Mouse (Mus musculus) kidney, adult 2 months (tissue): Measurements from ENCODE around the gene Nap1l4. TPM values are rescaled to one million over a fixed set of nuclear protein-coding genes. Genes with fewer than 3 reads are reported as not detected.

Source experiments
- DNase-seq: peaks from one replicate; pipeline ENCODE4 v3.0.0; 2021
- H3K27ac ChIP-seq: fragments of 200-500 bp; 2 replicates; pipeline ENCODE4 v1.5.1; 2012; ENCODE audit warnings: low read depth, low read length, control low read depth, inconsistent platforms; ENCODE audit not compliant: insufficient read depth
- H3K27me3 ChIP-seq: fragments of 200-500 bp; replicated peaks from 2 replicates; pipeline ENCODE4 v1.6.1; 2012; ENCODE audit warnings: mild to moderate bottlenecking, moderate library complexity, low read length, inconsistent platforms; ENCODE audit not compliant: control insufficient read depth, insufficient read depth
- H3K36me3 ChIP-seq: fragments of 200-500 bp; 2 replicates; pipeline ENCODE4 v1.6.1; 2012; ENCODE audit warnings: mild to moderate bottlenecking, moderate library complexity, low read length, inconsistent platforms; ENCODE audit not compliant: control insufficient read depth, insufficient read depth
- H3K4me1 ChIP-seq: fragments of 200-500 bp; 2 replicates; pipeline ENCODE4 v1.6.1; 2011; ENCODE audit warnings: low read length; ENCODE audit not compliant: control insufficient read depth, insufficient read depth
- H3K4me3 ChIP-seq: fragments of 200-500 bp; 2 replicates; pipeline ENCODE4 v1.5.1; 2011; ENCODE audit warnings: mild to moderate bottlenecking, low read depth, low read length, control low read depth; ENCODE audit not compliant: insufficient read depth
- CTCF ChIP-seq: fragments of 200-500 bp; conservative IDR thresholded peaks from 2 replicates; pipeline ENCODE4 v1.5.1; 2011; ENCODE audit warnings: low read depth, mild to moderate bottlenecking, control low read depth, low read length, moderate library complexity, mixed read lengths; ENCODE audit not compliant: insufficient read depth, insufficient read length
- POLR2A ChIP-seq: fragments of 200-500 bp; IDR thresholded peaks from one replicate; pipeline ENCODE4 v1.6.1; 2011; ENCODE audit warnings: low read depth, low read length, control low read depth
- WGBS: fragments of 180-500 bp; shearing (Covaris S2); methylation state at CpG from one replicate; pipeline ENCODE4 v1.1.7; 2018; 5-methylcytosine and 5-hydroxymethylcytosine counted together
- polyA plus RNA-seq: library from polyadenylated mRNA; depleted of rRNA; stranded (reverse); fragments of >200 nt; gene quantifications from 2 replicates; pipeline ENCODE4 v1.2.3, GENCODE M21; 2012

Gene Nap1l4
- polyA plus RNA-seq, 1 experiment: 68.7 TPM

DNA sequence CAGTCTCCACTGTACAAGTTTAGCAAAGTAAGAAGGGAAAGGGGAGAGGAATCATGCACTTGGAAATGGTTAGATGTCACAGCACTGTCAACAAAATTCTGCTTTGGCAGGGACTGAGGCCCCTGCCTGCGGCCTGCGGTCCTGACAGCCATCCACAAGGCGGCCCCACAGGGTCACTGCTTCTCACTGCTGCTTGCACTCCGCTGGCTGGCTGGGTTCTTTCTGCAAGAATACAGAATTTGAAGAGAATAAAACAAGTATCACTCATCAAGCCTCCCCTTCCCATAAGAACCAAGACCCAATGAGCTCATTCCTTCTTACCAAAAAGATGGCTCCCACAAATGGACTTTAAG is 34.5 kb downstream of the Nap1l4 start:
- 96% methylated on average over 4 of the region's 4 CpGs for WGBS
- Histone ChIP-seq H3K27me3 (no peaks in the 10 kb centered on the region), H3K4me1 (0 out of 2 replicates have a peak, but pooled peaks cover 6% of the 10 kb centered on the region), H3K27ac (no peak overlapping the region), H3K36me3 (no peaks in the 10 kb centered on the region; the same call in 1 of the 2 replicates), H3K4me3 (no peak overlapping the region)
- no peak for TF ChIP-seq CTCF
- TF ChIP-seq POLR2A: no peak
- DNase-seq: no peak

DNA sequence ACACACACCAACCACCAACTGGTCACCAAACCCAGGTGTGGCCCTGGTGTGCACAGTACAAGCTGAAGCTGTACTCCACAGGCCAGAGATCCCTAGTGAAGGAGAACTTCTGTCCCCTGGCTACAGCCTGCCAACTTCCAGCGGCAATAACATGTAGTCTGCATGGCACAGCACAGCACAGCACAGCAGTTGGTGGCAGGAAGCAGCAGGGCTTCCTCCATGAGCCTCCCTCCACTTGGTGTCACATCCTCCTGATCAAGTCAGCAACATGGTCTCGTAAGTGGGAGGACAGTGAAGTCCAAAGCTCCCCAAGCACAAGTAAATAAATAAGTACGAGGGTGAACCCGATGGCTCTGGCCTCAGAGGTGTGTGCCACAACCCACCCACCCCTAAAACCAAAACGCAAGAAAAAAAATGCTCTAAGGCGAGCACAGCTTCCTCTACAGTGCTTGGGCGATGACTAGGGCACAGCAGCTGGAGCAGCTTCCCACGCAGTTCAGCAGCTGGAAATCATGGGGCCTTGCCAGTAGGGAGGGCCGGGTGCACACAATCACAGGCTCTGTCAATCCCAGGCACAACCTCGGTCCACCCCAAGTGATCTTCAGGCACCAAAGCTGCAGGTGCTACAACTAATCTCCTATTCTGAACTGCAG is 35.0 kb downstream of the Nap1l4 start:
- TF ChIP-seq CTCF (no peak), POLR2A (no peak)
- Histone ChIP-seq H3K27me3 (no peaks in the 10 kb centered on the region), H3K36me3 (no peaks in the 10 kb centered on the region; the same call in 1 of the 2 replicates), H3K27ac (no peak overlapping the region), H3K4me3 (no peak overlapping the region), H3K4me1 (0 out of 2 replicates have a peak, but pooled peaks cover 6% of the 10 kb centered on the region)
- no peak for DNase-seq
- WGBS: 81% methylated on average over 10 of the region's 10 CpGs

DNA sequence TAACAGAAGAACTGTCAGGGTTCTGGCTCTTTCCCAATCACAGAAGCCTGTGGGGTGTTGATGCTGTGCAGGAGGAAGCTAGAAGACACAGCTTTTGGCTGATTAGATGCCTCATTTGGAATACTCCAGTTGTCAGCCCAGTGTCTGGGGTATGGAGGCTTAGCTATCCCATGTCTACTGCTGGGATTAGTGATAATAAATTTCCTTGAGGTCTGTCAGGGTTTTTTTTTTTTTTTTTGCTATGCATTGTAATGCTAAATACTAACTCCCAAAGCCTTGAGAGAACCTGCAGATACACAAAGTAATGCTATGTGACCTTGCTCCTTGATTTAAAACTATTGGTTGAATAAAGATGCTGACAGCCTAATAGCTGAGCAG is 37.6 kb downstream of the Nap1l4 start:
- H3K4me3 ChIP-seq: no peak overlapping the region
- no peaks in the 10 kb centered on the region; the same call in 1 of the 2 replicates for H3K36me3 ChIP-seq
- 0 out of 2 replicates have a peak, but pooled peaks cover 6% of the 10 kb centered on the region for H3K4me1 ChIP-seq
- H3K27ac ChIP-seq: no peak overlapping the region
- no peak for DNase-seq
- H3K27me3 ChIP-seq: no peaks in the 10 kb centered on the region
- TF ChIP-seq CTCF (no peak), POLR2A (no peak)

DNA sequence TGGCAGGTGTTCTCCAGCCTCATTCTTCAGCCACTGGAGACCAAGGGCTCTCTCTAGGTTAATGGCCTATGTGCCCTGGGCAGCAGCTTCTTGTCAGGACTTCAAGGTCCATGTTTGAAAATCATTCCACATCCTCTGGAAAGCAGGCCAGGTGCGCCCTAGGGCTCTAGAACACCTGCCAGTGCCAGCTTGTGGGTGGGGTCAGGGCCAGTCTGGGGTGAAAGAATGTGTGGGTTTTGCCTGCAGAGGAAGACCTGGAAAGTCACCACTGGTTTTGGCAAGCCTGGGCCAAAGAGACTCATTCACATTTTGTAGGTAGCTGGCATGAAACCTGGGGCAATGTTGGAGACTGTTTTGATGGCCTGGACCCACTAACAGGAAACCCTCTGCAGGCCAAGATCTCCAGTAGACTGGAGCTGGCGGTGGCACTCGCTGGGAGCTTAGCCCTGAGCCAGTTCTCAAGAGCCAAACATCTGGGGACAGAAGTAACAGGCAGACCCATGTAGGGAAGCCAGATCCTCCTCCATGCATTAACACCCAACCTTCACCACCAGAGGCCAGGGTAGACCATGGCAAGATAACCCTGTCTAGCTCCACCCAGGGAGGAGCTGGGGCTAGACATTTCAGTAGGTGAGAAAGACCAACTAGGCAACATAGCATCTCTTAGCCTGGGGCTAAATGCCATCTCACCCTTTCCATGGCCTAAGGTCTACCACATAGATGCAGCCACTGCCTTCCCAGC is 38.1 kb downstream of the Nap1l4 start:
- WGBS: 67% methylated on average over 3 of the region's 3 CpGs
- TF ChIP-seq POLR2A: no peak
- no peaks in the 10 kb centered on the region; the same call in 1 of the 2 replicates for H3K36me3 ChIP-seq
- 0 out of 2 replicates have a peak, but pooled peaks cover 6% of the 10 kb centered on the region for H3K4me1 ChIP-seq
- H3K4me3 ChIP-seq: no peak overlapping the region
- H3K27ac ChIP-seq: no peak overlapping the region
- DNase-seq: peak; percentile 73
- no peaks in the 10 kb centered on the region for H3K27me3 ChIP-seq

DNA sequence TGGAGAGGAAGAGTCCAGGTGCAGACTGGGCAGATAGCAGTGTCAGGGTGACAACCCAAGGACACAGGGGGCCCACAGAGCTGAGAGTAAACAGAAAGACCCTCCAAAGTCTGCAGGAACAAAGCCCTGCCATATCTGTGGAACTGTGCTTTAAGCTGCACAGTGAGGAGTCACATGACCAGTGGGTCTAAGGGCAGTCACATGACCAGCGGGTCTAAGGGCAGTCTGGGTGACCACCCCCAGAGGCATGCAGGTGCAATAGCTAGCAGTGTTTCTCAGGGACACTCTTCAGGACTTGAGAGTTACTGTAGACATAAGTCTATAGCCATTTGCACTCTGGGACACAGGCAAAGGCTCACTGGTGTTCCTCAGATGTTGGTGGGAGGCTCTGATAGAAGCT is 39.3 kb downstream of the Nap1l4 start:
- Histone ChIP-seq H3K4me3 (no peak overlapping the region), H3K36me3 (no peaks in the 10 kb centered on the region), H3K4me1 (0 out of 2 replicates have a peak, but pooled peaks cover 6% of the 10 kb centered on the region), H3K27me3 (no peaks in the 10 kb centered on the region), H3K27ac (no peak overlapping the region)
- WGBS: 56% methylated on average over 1 of the region's 1 CpGs
- DNase-seq: peak; percentile 63
- TF ChIP-seq CTCF (no peak), POLR2A (no peak)

DNA sequence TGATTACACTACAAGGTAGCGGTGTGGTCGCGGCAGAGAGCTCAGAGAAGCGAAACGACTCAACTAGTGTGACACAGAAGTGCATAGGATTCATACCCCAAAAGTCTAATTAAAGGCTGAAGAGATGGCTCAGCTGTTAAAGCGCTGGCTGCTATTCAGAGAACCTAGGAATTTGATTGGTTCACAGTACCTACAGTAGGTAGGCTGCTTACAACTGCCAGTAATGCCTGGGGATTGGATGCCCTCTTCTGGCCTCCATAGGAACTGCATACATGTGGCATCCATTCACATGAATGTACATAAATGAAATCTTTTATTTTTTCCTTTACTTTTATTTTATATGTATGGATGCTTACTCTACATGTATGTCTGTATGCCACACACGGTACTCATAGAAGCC is 42.2 kb downstream of the Nap1l4 start:
- Histone ChIP-seq H3K36me3 (no peaks in the 10 kb centered on the region), H3K4me3 (no peak overlapping the region), H3K27me3 (no peaks in the 10 kb centered on the region), H3K27ac (no peak overlapping the region), H3K4me1 (0 out of 2 replicates have a peak, but pooled peaks cover 9% of the 10 kb centered on the region)
- TF ChIP-seq POLR2A: no peak
- peak; percentile 85 for TF ChIP-seq CTCF
- 39% methylated on average over 7 of the region's 7 CpGs for WGBS
- peak; percentile 81 for DNase-seq

DNA sequence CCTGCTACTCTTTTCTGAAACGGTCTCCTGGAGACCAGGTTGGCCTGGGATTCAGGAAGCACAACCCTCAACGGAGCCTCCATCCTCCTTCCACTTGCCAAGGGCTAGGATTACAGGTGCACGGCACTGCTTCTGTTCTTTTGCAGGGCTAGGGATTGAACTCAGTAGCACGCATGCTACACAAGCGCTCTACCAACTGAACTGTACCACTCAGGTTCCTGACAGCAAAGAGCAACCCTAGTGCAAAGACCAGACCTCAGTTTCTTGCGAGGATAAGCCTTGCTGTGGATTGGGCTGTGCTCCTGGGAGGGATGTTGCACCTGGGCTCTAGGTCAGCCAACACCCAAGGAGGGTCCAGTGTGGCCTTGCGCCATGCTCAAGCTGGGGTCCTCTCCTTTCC is 42.6 kb downstream of the Nap1l4 start:
- DNase-seq: no peak
- WGBS: 67% methylated on average over 7 of the region's 7 CpGs
- H3K4me1 ChIP-seq: 0 out of 2 replicates have a peak, but pooled peaks cover 9% of the 10 kb centered on the region

More for the DNA sequence above, 42.6 kb downstream of the Nap1l4 start:
- Histone ChIP-seq H3K27me3 (no peaks in the 10 kb centered on the region), H3K36me3 (no peaks in the 10 kb centered on the region), H3K4me3 (no peak overlapping the region), H3K27ac (no peak overlapping the region)
- no peak for TF ChIP-seq POLR2A
- TF ChIP-seq CTCF: no peak
